Mouse (Mus musculus): ENCODE measurements around the gene Pnmt.

The Pnmt gene

DNA sequence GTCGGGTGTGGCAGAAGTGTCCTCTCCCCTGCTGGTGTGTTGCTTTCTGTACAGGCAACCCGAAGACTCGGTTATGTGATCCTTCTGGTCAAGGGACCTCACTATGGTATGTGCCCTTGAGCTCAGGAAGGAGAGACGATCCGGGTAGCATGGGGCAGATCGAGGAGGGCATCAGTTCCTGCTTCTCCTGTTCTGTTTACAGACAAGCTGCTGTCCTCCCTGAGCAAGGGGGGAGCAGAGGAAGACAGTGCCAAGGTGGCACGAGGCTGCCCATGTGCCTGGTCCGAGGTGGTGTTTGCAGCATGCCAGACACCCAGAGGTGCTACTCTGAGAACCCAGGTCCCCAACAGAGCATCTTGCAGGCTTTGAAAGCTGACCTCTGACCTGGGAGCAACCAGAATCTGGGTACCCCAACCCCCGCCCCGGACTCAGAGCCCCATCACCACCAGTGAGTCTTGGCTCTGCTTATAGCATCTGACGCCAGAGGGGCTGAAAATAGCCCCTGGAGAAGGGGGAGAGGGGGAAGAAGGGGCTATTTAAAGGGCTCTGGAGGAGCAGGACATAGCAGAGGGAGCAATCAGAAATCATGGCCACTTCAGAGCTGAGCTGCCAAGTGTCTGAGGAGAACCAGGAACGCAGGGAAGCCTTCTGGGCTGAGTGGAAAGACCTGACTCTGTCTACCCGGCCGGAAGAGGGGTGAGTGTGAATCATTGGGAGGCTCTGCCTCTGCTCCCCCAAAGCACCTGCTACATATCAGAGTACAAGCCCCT lies 2.8 kb upstream of the Pnmt start, which contains the start of gene Tcap:
Gene Tcap, plus strand, starts transcription at position 551 of the 770 bp plus-strand sequence.
- in situ Hi-C loops (cut with MboI): no loop called here

DNA sequence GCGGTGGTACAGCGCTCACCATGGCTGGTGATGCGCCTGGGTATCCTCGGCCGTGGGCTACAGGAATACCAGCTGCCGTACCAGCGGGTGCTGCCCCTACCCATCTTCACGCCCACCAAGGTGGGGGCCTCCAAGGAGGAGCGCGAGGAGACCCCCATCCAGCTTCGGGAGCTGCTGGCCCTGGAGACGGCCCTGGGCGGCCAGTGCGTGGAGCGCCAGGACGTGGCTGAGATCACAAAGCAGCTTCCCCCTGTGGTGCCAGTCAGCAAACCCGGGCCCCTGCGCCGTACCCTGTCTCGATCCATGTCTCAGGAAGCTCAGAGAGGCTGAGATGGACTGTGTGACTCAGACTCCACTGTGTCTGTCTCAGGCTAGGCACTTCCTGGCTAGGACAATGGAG lies 2.0 kb upstream of the Pnmt start:
- in situ Hi-C loops (cut with MboI): no loop called here

DNA sequence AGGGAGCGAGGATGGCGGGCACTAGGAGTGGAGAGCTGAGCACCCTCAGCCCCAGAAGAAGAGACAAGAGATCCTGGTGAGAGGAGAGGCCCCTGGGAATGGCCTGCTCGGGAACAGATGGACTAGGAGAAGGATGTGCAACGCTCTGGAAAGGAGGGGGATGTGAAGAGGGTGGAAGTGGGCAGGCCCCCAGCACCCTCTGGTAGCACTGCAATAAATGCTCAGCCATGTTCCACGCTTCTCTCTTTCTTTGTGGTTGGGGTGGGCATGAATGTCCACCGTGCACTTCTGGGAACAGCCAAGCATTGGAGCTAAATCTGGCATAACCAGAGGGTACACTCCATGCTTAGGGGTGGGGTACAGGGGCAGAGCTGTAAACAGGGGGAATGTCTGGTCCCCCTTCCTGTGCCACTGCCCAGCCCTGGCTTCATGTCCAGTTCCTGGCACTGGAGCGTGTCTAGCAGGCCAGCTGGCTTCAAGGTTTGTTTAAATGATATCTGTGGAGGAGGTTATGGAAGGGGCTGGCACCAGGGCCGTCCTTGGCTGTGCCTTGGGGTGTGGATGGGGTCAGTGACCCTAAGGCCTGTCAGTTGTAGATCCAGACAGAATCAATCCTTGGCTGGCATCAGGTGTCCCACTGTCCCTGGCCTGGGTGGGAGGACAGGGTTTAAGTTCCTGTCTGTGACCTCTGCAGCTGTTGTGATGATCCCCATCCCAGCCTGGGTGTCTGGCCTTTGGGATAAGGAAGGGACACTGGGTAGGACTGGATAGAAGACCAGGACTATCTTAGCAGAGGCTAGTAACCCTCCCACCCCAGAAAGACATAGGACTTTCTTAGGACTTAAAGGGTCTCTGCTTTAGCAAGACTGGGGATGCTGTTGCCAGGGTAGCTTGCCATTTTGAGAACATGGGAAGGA lies 1.3 kb upstream of the Pnmt start:
- in situ Hi-C loops (cut with MboI): no loop called here

DNA sequence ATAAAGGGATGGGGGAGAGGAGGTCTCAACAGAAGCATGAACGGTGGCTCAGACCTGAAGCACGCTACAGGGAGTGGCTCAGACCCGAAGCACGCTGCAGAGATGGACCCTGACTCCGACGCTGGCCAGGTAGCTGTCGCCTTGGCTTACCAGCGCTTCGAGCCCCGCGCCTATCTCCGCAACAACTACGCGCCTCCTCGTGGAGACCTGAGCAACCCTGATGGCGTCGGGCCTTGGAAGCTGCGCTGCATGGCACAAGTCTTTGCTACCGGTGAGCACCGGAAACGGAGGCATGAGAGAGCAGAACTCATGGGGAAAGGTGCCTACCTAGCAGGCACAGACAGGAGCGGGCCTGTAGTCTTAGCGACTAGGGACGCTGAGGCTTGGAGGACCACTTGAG lies 346 bp downstream of the Pnmt start:
- in situ Hi-C loops (cut with MboI): no loop called here

DNA sequence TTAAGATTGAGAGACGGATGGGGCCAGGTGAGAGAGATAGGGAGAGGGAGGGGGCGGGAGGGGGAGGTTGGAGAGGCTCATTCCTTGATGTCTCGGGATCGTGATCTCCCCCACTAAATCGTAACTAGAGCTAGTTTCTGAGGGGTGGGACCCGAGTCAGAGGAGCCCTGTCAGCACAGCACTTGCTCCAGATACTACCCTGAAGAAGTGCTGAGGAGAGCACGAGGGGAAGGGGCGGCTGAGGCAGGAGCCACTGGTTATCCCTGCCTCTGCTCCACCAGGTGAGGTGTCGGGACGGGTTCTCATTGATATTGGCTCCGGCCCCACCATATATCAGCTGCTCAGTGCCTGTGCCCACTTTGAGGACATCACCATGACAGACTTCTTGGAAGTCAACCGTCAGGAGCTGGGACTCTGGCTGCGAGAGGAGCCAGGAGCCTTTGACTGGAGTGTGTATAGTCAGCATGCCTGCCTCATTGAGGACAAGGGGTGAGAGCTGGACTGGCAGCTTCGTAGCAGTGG lies 867 bp downstream of the Pnmt start:
- in situ Hi-C loops (cut with MboI): no loop called here

DNA sequence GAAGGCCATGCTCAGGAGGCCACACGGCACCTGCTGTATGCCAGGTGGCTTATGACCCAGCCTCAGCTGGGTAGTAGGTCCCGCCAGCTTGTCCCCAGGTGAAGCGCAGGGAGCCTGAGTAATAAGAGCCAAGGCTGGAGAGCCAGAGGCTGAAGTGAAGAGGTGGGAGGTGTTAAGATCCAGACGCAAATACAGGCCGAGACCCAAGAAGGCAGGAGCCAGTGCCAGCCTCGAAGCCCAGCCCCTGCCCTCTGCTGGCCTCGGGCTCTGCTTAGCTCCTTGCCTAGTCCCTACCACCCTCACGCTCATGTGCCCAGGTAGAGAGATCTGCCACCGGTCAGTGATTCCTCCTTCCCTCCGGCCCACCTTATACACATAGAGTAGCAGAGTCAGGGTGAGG lies 2.0 kb downstream of the Pnmt start:
- in situ Hi-C loops (cut with MboI): no loop called here

DNA sequence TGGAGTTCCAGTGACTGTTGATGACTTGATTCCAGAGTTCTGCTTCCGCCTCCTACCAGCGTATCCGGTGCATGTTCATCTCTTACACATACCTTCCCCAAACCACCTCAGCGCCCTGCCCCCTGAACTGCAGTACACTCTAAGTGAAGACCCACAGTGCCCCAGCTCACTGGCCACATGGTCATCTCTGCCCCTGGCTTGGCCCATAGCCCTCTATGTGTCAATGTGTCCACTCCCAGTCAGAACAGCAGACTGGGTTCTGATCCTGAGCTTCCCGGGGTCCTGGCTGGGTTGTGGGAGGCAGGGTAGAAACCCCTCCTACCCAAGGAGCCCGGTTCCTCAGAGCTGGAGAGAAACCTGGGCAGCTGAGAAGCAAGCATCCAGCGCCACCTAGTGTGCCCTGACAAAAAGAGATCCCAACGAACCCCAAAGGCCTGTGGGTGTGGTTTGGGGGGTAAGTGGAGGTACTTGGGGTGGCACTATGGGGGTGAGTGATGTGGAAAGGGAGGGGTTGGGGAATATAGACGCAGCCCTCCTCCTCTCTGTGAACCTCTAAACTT lies 3.1 kb downstream of the Pnmt start:
- in situ Hi-C loops (cut with MboI): no loop called here

DNA sequence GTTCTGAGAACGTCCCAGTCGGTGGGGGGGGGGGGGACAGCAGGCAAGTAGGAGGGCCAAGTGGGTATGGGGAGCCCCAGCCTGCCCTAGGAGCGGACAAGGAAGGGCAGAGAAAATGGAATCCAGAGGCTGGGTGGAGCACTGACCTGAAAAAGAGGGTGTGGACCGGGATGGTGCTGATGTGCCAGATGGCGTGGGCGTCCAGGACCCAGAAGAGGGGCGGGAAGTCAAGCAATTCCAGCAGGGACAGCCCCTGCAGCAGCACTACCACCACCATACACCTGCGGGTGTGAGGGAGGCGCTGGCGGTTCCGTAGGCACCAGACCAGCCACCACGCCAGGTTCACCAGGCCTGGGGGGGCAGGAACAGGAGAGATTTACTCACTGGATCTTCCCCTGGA lies 3.9 kb downstream of the Pnmt start:
- in situ Hi-C loops (cut with MboI): no loop called here

DNA sequence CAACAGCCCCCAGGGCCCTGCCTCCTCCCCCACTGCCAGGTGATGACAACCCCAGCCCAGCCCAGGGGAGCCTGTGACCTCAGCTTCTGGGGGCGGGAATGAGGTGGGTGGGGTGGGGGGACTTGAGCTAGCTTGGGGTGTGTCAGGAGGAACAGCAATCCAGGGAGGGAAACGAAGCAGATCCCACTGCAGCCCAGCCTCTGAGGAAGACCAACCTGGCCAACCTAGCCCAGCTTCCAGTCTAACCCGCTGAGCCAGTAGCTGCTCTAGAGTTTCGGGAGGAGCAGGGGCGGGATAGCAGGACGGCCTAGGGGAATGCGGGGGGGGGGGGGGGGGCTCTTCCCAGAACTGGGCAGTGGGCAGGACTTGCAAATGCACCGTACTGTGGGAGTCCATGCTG lies 5.8 kb downstream of the Pnmt start:
- in situ Hi-C loops (cut with MboI): no loop called here

DNA sequence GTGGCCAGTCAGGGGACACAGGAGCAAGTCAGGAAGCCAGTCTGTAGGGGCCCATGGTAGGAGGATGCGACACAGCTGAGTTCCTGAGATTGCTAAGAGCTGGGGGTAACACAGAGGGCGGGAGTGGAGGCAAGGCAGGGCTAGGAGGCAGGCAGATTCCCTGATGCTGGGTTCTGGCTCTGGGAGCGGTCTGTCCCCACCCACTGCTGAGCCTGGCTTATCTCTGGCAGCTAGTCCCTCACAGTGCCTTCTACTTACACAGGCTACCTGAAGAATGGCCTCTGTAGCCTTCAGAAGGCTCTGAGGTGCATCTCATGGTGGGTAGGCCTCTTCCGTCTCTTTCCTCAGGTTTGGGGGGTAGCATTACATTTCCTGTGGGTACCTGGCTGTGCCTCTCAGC lies 6.4 kb downstream of the Pnmt start:
- in situ Hi-C loops (cut with MboI): no loop called here

DNA sequence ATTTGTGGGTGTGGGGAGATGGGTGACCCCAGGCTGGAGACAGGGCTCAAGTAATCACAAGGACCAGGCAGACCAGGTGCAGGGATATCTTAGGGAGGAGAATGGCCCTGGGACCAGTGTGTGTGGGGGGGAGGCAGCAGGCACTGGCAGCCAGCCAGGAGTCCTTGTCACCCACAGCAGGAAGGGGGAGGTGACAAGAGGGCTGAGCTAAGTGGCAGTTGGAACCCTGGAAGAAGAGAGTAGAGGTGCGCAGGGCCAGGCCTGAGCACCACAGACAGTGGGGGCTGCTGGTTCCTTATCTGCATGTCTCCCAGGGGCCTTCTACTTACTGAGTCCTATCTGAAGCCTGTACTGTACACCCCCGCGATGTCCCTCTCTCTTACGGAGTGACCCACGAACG lies 7.1 kb downstream of the Pnmt start:
- in situ Hi-C loops (cut with MboI): no loop called here

DNA sequence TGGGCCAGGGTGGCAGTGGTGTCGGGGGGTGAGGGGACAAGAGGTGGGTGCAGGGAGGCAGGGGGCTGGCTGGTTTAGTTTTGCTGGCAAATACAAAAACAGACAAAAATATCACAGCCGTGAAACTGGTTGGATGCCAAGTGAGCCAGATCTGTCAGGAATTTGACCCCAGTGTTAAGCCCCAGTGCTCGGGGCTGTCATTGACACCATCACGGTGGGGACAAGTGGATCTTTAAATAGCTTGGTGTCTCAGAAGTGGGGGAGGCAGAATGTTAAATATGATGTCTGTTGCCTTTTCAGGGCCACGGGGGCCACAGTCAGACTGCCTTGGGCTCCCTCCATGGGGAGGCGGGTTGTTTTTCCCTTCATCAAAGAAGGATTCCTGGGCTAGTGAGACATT lies 8.1 kb downstream of the Pnmt start:
- in situ Hi-C loops (cut with MboI): no loop called here

DNA sequence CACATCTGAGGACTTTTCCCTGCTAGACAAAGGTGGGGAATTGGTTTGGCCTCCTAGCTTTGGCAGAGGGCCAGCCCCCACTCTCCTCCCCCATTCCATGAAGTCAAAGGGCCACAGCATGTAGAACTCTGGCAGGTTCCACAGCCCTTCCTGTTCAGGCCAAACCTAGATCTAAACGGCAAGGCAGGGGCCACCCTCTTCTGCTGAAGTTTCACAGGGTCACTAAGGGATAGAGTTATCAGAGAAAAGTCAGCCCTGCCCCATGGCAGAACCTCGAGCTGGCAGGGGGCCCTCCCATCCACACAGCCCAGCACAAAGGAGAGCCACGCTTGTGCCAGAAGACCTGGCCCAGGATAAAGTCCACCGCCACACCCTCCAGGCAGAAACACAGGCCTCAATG lies 8.8 kb downstream of the Pnmt start:
- in situ Hi-C loops (cut with MboI): no loop called here

DNA sequence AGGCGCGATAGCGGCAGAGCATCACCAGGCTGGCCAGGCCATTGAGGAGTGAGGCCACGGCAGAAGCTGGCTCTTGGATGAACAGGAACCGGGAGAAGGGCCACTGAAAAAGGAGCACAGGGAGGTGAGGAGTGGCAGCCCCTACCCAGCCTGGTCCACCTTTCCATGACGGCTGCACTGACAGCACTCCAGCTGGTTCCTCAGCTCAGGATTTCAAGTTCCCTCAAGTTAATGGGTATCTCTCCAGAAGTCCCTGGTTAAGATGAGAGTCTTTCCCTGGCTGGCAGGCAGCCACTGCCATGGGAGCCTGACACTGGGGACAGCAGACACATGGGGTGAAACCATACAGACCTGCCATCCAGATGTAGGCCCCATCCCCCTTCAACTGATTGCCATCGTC lies 11.7 kb downstream of the Pnmt start:
- in situ Hi-C loops (cut with MboI): no loop called here

DNA sequence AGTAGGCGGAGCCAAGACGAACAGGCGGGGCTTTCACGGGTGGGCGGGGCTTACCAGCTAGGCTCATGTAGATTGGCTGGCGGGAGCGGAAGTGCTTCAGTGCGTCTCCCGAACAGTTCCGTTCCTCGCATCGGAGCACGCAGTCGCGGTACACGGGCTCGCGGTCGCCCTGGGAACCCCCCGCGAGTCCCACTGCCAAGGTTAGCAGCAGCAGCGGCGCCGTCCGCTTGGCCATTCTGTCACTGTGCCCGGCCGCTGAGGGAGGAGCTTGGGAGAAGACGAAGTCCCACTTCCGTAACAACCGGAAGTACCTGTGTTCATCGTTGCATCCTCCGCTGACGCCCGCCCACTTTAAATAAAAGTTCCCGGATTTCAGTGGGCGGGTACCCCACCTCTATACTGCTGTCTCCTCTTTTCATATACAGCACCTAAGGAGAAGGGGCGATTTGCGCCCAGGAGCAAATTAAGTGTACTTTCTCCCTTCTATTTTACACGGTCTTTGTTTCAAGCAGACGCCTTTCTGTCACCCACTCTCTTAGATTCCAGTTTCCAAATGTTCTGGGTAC lies 14.0 kb downstream of the Pnmt start, which contains the start of gene Pgap3:
Gene Pgap3, minus strand, starts transcription at position 330 of the 566 bp plus-strand sequence.
- in situ Hi-C loops (cut with MboI): no loop called here

DNA sequence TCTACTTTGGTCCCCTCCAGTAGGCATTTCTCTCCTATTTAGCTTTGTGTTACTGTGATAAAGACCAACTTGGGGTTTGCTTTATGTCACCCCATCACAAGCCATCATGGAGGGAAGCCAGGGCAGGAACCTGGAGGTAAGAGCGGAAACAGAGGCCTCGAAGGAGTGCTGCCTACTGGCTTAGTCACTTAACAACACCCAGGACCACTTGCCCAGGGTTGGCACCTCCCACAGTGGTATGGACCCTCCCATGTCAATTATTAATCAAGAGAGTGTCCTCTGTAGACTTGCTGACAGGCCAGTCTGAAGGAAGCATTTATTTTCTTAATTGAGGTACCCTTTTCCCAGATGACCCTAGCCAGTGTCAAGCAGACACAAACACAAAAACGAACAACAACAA lies 14.6 kb downstream of the Pnmt start:
- in situ Hi-C loops (cut with MboI): no loop called here

DNA sequence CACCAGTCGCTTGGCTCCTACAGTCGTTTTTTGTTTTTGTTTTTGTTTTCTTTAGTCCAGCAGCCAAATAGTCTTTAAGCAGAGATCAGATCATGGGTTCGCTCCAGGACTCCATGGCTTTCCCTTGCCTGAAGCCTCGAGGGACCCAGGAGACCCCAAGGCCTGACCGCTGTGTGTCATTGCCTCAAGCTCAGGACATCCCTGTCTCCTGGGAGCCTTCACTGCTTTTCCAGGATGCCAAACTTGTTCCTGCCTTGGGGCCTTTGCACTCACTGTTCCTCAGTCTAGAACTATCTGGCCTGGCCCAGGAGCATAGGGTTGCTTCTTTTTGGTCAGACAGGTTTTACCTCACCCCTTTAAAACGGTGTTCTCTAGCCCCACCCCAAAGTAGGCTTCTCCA lies 20.4 kb downstream of the Pnmt start:
- in situ Hi-C loops (cut with MboI): no loop called here

DNA sequence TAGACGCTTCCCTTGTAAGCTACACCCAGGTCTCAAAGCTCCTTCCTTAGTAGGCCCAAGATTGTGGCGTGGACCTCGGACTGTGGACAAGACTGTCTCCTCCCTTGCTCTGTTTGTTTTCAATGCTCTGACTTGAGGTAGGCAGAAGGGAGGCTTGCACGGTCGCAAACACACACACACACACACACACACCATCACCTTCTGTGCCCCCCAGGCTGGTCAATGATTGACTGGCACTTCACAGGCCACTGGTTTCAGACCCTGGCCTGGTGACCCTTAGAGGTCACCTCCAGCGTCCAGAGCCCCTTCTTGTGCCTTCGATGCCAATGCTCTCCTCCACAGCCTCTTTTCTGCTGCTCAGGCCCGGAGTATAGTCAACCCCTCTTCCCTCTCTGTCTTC lies 22.6 kb downstream of the Pnmt start:
- in situ Hi-C loops (cut with MboI): no loop called here

DNA sequence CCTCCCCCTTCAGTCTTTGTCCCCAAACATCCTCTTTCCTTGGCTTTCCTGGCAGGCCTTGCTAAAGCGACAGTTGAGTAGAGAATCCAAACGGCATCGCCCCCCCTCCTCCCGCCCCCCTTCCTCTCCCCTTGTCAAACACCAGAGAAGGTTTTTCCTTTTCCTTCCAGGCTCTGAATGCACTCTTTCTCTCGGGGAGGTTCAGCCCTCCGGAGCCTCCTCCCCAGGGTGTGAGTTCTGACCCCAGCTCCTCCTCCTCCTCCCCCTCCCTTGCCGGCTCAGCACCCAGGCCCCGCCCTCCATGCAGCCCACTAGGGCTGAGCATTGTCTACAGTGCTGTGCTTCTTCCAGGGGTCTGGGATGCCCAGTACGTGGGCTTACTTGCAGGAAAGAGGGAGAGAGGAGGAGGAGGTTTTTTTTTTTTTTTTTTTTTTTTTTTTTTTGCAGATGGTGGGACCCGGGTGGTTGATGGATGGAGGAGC lies 23.1 kb downstream of the Pnmt start:
- in situ Hi-C loops (cut with MboI): no loop called here

DNA sequence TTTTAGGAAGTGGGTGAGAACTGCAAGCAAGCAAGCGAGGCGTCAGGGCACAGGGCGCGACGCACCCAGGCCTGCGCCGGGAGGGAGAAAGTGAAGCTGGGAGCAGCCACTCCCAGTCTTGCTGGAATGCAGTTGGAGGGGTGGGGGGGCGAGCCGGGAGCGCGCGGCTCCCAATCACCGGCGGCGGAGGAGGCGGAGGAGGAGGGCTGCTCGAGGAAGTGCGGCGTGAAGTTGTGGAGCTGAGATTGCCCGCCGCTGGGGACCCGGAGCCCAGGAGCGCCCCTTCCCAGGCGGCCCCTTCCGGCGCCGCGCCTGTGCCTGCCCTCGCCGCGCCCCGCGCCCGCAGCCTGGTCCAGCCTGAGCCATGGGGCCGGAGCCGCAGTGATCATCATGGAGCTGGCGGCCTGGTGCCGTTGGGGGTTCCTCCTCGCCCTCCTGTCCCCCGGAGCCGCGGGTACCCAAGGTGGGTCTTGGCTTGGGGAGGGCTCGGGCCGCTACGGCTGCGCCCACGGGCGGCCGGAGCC lies 26.1 kb downstream of the Pnmt start, which contains the start of gene Erbb2:
Gene Erbb2, plus strand, starts transcription at position 198 of the 524 bp plus-strand sequence.
- in situ Hi-C loops (cut with MboI): no loop called here

DNA sequence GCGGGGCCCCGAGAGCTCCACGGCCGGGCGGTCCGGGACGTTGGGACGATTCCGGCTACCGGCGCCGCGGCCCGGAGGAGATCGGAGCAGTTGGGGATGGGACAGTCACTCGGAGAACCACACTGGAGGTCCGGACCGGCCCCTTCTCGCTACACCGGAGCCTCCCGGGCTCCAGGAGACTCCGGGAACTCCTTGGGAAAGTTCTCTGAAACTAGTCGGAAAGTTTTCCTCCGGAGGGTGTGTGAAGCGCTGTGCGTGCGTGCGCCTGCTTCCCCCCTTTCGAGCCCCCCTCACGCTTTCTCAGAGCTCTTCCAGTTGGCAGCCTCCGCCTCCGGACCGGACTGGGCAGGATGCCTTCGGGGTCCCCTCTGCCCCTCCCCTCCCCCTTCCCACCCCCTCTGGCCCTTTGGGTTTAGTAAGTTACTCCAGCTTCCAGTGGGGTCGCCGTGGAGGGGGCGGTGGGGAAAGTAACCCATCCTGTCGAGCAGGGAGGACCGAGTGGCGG lies 26.6 kb downstream of the Pnmt start:
- in situ Hi-C loops (cut with MboI): no loop called here
